Mouse (Mus musculus) hindbrain, embryonic 13.5 days (tissue): ENCODE measurements at regions not wholly inside any gene's neighbourhood (a gene's known extent, or its start where the extent isn't known, plus 50 kb on each side); places are given as distances from the start of the nearest gene placed in this dataset.

Source experiments
- ATAC-seq: fragments of 200-750 bp; cut with Nextera tagmentation; 2 replicates; pipeline ENCODE4 v1.8.0; 2017; ENCODE audit warnings: moderate TSS enrichment; ENCODE audit not compliant: low FRiP score
- H3K27ac ChIP-seq: fragments of 300-500 bp; sonication (generic); 2 replicates; pipeline ENCODE4 v1.5.1; 2015; ENCODE audit warnings: inconsistent platforms, mild to moderate bottlenecking, moderate library complexity
- H3K27me3 ChIP-seq: fragments of 300-500 bp; sonication (generic); 2 replicates; pipeline ENCODE4 v1.6.1; 2015; ENCODE audit warnings: mild to moderate bottlenecking, inconsistent platforms
- H3K36me3 ChIP-seq: fragments of 300-500 bp; sonication (generic); 2 replicates; pipeline ENCODE4 v1.6.1; 2015; ENCODE audit warnings: mild to moderate bottlenecking, inconsistent platforms
- H3K4me1 ChIP-seq: fragments of 300-500 bp; sonication (generic); replicated peaks from 2 replicates; pipeline ENCODE4 v1.6.1; 2015; ENCODE audit warnings: inconsistent platforms
- H3K4me2 ChIP-seq: fragments of 300-500 bp; sonication (generic); 2 replicates; pipeline ENCODE4 v1.6.1; 2015; ENCODE audit warnings: inconsistent platforms, mild to moderate bottlenecking, moderate library complexity
- H3K4me3 ChIP-seq: fragments of 300-500 bp; sonication (generic); 2 replicates; pipeline ENCODE4 v1.5.1; 2015; ENCODE audit warnings: mild to moderate bottlenecking, inconsistent platforms
- H3K9ac ChIP-seq: fragments of 300-500 bp; sonication (generic); 2 replicates; pipeline ENCODE4 v1.6.1; 2015; ENCODE audit warnings: mild to moderate bottlenecking, inconsistent platforms
- H3K9me3 ChIP-seq: fragments of 300-500 bp; sonication (generic); 2 replicates; pipeline ENCODE4 v1.6.1; 2016; ENCODE audit warnings: inconsistent platforms
- WGBS: fragments of 180-500 bp; shearing (Covaris S2); methylation state at CpG from one replicate; pipeline ENCODE4 v1.1.7; 2015; 5-methylcytosine and 5-hydroxymethylcytosine counted together

GRCm38 (mm10) chrX:42332906-42333305, 156.6 kb upstream of the Tex13c2 start:
- ATAC-seq: no peak

GRCm38 (mm10) chrX:42333631-42334030, 155.9 kb upstream of the Tex13c2 start:
- WGBS: 75% methylated on average over 4 of the region's 4 CpGs
- H3K36me3 ChIP-seq: no peaks in the 10 kb centered on the region
- H3K4me3 ChIP-seq: no peak overlapping the region
- H3K4me1 ChIP-seq: no peaks in the 10 kb centered on the region
- no peaks in the 10 kb centered on the region for H3K9me3 ChIP-seq
- ATAC-seq: no peak
- no peak overlapping the region for H3K9ac ChIP-seq
- H3K27me3 ChIP-seq: no peaks in the 10 kb centered on the region
- no peak overlapping the region for H3K4me2 ChIP-seq
- no peak overlapping the region for H3K27ac ChIP-seq

More at GRCm38 (mm10) chrX:42332906-42333305, 156.6 kb upstream of the Tex13c2 start:
- Histone ChIP-seq H3K27ac (no peak overlapping the region), H3K4me3 (no peak overlapping the region), H3K27me3 (no peaks in the 10 kb centered on the region), H3K4me2 (no peak overlapping the region), H3K9me3 (no peaks in the 10 kb centered on the region), H3K36me3 (no peaks in the 10 kb centered on the region), H3K4me1 (no peaks in the 10 kb centered on the region), H3K9ac (no peak overlapping the region)
- 84% methylated on average over 7 of the region's 7 CpGs for WGBS

GRCm38 (mm10) chrX:42334794-42335193, 154.7 kb upstream of the Tex13c2 start:
- Histone ChIP-seq H3K4me3 (no peak overlapping the region), H3K36me3 (no peaks in the 10 kb centered on the region), H3K27me3 (no peaks in the 10 kb centered on the region), H3K4me1 (no peaks in the 10 kb centered on the region), H3K27ac (no peak overlapping the region), H3K9me3 (no peaks in the 10 kb centered on the region), H3K9ac (no peak overlapping the region), H3K4me2 (no peak overlapping the region)
- 82% methylated on average over 2 of the region's 2 CpGs for WGBS
- no peak for ATAC-seq

GRCm38 (mm10) chrX:42336772-42337171, 152.7 kb upstream of the Tex13c2 start:
- H3K36me3 ChIP-seq: no peaks in the 10 kb centered on the region
- H3K27me3 ChIP-seq: no peaks in the 10 kb centered on the region
- no peak overlapping the region for H3K9ac ChIP-seq
- no peak overlapping the region for H3K4me3 ChIP-seq
- no peaks in the 10 kb centered on the region for H3K9me3 ChIP-seq
- H3K4me2 ChIP-seq: no peak overlapping the region
- H3K4me1 ChIP-seq: no peaks in the 10 kb centered on the region
- no peak overlapping the region for H3K27ac ChIP-seq
- WGBS: 88% methylated on average over 3 of the region's 3 CpGs
- ATAC-seq: no peak

GRCm38 (mm10) chrX:42342362-42342761, 147.1 kb upstream of the Tex13c2 start:
- H3K4me2 ChIP-seq: no peak overlapping the region
- no peaks in the 10 kb centered on the region for H3K27me3 ChIP-seq
- WGBS: 30% methylated on average over 7 of the region's 7 CpGs
- no peak overlapping the region for H3K4me3 ChIP-seq
- H3K9me3 ChIP-seq: no peaks in the 10 kb centered on the region
- ATAC-seq: no peak
- peaks cover 11% of the 10 kb centered on the region for H3K4me1 ChIP-seq
- no peaks in the 10 kb centered on the region for H3K36me3 ChIP-seq
- H3K27ac ChIP-seq: no peak overlapping the region
- H3K9ac ChIP-seq: no peak overlapping the region

GRCm38 (mm10) chrX:42342951-42343879, 146.3 kb upstream of the Tex13c2 start:
- H3K27ac ChIP-seq: peak overlapping the region; percentile 74
- no peaks in the 10 kb centered on the region for H3K27me3 ChIP-seq
- peak; percentile 73 for ATAC-seq
- no peak overlapping the region for H3K9ac ChIP-seq
- H3K4me3 ChIP-seq: no peak overlapping the region
- H3K36me3 ChIP-seq: no peaks in the 10 kb centered on the region
- peak overlapping the region; percentile 36 for H3K4me2 ChIP-seq
- H3K4me1 ChIP-seq: peaks cover 11% of the 10 kb centered on the region
- no peaks in the 10 kb centered on the region for H3K9me3 ChIP-seq
- WGBS: 20% methylated on average over 16 of the region's 16 CpGs

- 71% methylated on average over 5 of the region's 5 CpGs for WGBS
- H3K27me3 ChIP-seq: no peaks in the 10 kb centered on the region
- no peaks in the 10 kb centered on the region for H3K9me3 ChIP-seq
- no peak overlapping the region for H3K4me2 ChIP-seq
- no peak overlapping the region for H3K9ac ChIP-seq
- H3K36me3 ChIP-seq: no peaks in the 10 kb centered on the region
- H3K27ac ChIP-seq: no peak overlapping the region
- ATAC-seq: no peak
- no peak overlapping the region for H3K4me3 ChIP-seq
- H3K4me1 ChIP-seq: no peaks in the 10 kb centered on the region
Measured at GRCm38 (mm10) chrX:42352610-42353254, 136.8 kb upstream of the Tex13c2 start.

GRCm38 (mm10) chrX:42359381-42360172, 129.9 kb upstream of the Tex13c2 start:
- 24% methylated on average over 12 of the region's 12 CpGs for WGBS
- Histone ChIP-seq H3K4me1 (peaks cover 10% of the 10 kb centered on the region), H3K27me3 (no peaks in the 10 kb centered on the region), H3K4me2 (peak overlapping the region; percentile 46), H3K27ac (peak overlapping the region; percentile 35), H3K9me3 (no peaks in the 10 kb centered on the region), H3K9ac (no peak overlapping the region), H3K36me3 (no peaks in the 10 kb centered on the region), H3K4me3 (no peak overlapping the region)
- no peak for ATAC-seq

- Histone ChIP-seq H3K27ac (peak overlapping the region; percentile 79), H3K4me3 (peak overlapping the region; percentile 20), H3K27me3 (no peaks in the 10 kb centered on the region), H3K9ac (peak overlapping the region; percentile 49), H3K4me1 (peaks cover 10% of the 10 kb centered on the region), H3K9me3 (no peaks in the 10 kb centered on the region), H3K4me2 (peak overlapping the region; percentile 46), H3K36me3 (no peaks in the 10 kb centered on the region)
- WGBS: 14% methylated on average over 13 of the region's 15 CpGs
- ATAC-seq: no peak
Measured at GRCm38 (mm10) chrX:42360173-42360931, 129.1 kb upstream of the Tex13c2 start.

GRCm38 (mm10) chrX:42360973-42361372, 128.5 kb upstream of the Tex13c2 start:
- WGBS: 28% methylated on average over 6 of the region's 6 CpGs
- no peaks in the 10 kb centered on the region for H3K27me3 ChIP-seq
- no peaks in the 10 kb centered on the region for H3K36me3 ChIP-seq
- peak overlapping the region; percentile 79 for H3K27ac ChIP-seq
- H3K9ac ChIP-seq: peak overlapping the region; percentile 49
- H3K9me3 ChIP-seq: no peaks in the 10 kb centered on the region
- H3K4me1 ChIP-seq: peaks cover 10% of the 10 kb centered on the region
- H3K4me2 ChIP-seq: peak overlapping the region; percentile 46
- ATAC-seq: 0 out of 2 replicates have a peak, but pooled peaks have one; percentile 21
- peak overlapping the region; percentile 20 for H3K4me3 ChIP-seq

GRCm38 (mm10) chrX:42361400-42362028, 128.0 kb upstream of the Tex13c2 start:
- Histone ChIP-seq H3K4me2 (peak overlapping the region; percentile 46), H3K9me3 (no peaks in the 10 kb centered on the region), H3K9ac (no peak overlapping the region), H3K27ac (peak overlapping the region; percentile 79), H3K4me1 (peaks cover 10% of the 10 kb centered on the region), H3K27me3 (no peaks in the 10 kb centered on the region), H3K4me3 (no peak overlapping the region), H3K36me3 (no peaks in the 10 kb centered on the region)
- peak; percentile 89 for ATAC-seq
- WGBS: 18% methylated on average over 15 of the region's 15 CpGs
